Mouse (Mus musculus) frontal cortex, adult 2 months (tissue): Measurements from ENCODE around the gene Dhx16. TPM values are rescaled to one million over a fixed set of nuclear protein-coding genes. Genes with fewer than 3 reads are reported as not detected.
"Not testable (repeated sequence)": the region's sequence is repeated elsewhere in the genome, so short reads cannot be mapped to it uniquely, and the experiment has no call there.

ENCODE experiments used
- DNase-seq, 2 experiments: peaks; one replicate each; pipeline ENCODE4 v3.0.0; 2022; ENCODE audit warnings: low spot score in 1 of 2; ENCODE audit errors: extremely low spot score in 1 of 2
- polyA plus RNA-seq: library from polyadenylated mRNA; depleted of rRNA; stranded (reverse); fragments of >200 nt; gene quantifications from 2 replicates; pipeline ENCODE4 v1.2.3, GENCODE M21; 2012; rRNA removed

Dhx16 gene
- 42.6 and 50.6 TPM in 2 replicates for polyA plus RNA-seq

DNA sequence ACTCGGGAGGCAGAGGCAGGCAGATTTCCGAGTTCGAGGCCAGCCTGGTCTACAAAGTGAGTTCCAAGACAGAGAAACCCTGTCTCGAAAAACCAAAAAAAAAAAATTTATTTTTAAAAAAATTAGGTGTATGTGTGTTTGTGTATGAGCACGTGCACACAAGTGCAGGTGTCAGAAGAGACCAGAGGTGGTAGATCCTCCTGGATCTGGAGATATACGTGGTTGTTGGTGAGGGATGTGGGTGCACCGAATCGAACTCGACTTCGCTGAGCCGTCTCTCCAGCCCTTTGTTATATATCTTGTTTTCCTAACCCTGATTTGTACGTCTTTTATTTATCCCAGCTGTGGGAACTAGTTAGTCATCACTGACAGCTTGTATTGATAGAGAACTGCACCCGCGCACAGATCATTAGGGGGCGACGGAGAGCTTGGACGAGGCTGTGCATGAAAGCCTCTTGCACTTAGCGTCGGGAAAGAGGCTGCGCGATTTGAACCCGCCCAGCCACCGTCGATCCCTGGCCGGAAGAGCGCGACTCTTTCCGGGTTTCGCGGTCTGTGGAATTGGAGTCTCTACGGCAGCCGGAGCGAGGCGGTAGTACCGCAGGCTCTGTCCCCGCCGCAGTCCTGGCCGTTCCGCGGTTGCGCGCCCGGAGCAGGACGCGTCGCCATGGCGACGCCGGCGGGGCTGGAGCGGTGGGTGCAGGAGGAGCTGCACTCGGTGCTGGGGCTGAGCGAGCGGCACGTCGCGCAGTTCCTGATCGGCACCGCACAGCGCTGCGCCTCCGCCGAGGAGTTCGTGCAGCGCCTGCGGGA is at the start of gene Dhx16:
TSS of gene Dhx16 (plus strand) at position 575 of the 813 bp plus-strand sequence.
- DNase-seq = peak; percentile 90 to 97

GRCm38 (mm10) chr17:35832400-35833238 is 47.0 kb upstream of the Dhx16 start:
- DNase-seq = no peak

- no peak for DNase-seq
These were observed 46.3 kb upstream of the Dhx16 start for GRCm38 (mm10) chr17:35833239-35833751.

GRCm38 (mm10) chr17:35833894-35834293 is 45.7 kb upstream of the Dhx16 start:
- no peak for DNase-seq

GRCm38 (mm10) chr17:35834696-35835422 is 44.8 kb upstream of the Dhx16 start:
- DNase-seq = peak in 1 of 2 experiments; percentile 56

GRCm38 (mm10) chr17:35835424-35836140 is 44.0 kb upstream of the Dhx16 start:
- peak in 1 of 2 experiments; percentile 43 for DNase-seq

GRCm38 (mm10) chr17:35836178-35836965 is 43.2 kb upstream of the Dhx16 start:
- peak; percentile 81 to 97 for DNase-seq

DNA sequence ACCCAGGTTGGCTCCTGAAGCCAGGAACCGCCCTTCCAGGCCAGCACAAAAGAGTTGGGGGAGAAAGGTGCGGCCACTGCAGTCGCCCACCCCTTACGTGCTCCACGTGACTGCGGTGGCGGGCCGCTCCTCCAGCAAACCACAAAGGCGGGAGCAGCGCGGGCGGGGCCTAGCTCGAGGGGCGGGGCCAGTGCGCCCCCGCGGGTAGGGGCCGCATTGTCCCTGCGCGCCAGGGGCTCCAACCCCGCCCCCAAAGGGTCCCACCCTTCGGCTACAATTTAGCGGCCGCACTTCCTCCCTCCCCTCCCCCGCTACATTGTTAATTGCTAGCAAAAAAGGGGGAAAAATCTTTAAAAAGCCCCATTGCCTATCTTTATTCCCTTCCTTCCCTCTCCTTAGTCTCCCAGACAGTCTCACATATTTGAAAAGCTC is 42.6 kb upstream of the Dhx16 start:
- DNase-seq = peak; percentile 75 to 88

- DNase-seq = peak in 1 of 2 experiments; percentile 63
These were observed 42.1 kb upstream of the Dhx16 start for GRCm38 (mm10) chr17:35837487-35837886.

GRCm38 (mm10) chr17:35838122-35838544 is 41.5 kb upstream of the Dhx16 start, which contains the start of gene Tubb5:
TSS of gene Tubb5 (minus strand) at chr17:35838306.
- peak; percentile 96 to 98 for DNase-seq

DNA sequence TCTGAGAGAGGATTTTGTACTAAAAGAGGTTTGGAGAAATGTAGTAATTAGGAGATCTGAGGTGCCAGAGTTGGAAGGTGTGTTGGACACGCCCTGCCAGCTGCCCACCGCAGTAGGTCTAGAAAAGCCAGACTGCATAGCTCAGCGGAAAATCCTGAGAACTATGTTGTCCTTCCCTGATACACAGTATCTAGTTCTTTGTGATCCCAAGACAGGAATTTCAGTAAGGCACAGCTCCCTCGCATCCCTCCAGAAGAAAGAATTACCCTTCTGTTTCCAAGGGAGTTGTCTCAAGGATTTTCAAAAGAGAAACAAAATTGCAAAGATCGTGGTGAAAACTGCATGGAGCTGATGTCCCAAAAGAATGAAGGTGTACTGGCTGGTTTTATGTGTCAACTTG is 41.0 kb upstream of the Dhx16 start:
- DNase-seq = no peak

- not testable (repeated sequence) for DNase-seq
These were observed 40.6 kb upstream of the Dhx16 start for GRCm38 (mm10) chr17:35839002-35839401.

GRCm38 (mm10) chr17:35840561-35840960 is 39.1 kb upstream of the Dhx16 start:
- no peak for DNase-seq

- DNase-seq = peak; percentile 100
These were observed 38.3 kb upstream of the Dhx16 start, which contains the start of gene Mdc1 for GRCm38 (mm10) chr17:35841076-35841950. TSS of gene Mdc1 (plus strand) at chr17:35841515.

DNA sequence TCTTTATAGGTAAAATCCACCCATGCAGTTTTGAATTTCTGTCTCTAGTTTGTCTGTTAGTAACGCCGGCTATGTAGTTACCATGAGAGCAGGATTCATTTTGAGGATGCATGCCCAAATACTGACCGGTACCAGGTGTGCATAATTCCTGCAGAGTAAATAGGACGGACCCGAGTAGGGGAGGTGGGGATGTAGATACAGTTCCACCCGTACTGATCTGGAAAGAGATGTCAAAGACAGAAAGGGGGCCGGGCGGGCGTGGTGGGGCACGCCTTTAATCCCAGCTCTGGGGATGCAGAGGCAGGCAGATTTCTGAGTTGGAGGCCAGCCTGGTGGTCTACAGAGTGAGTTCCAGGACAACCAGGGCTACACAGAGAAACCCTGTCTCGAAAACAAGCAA is 37.6 kb upstream of the Dhx16 start:
- no peak for DNase-seq

GRCm38 (mm10) chr17:35843514-35843913 is 36.1 kb upstream of the Dhx16 start:
- DNase-seq = no peak

DNA sequence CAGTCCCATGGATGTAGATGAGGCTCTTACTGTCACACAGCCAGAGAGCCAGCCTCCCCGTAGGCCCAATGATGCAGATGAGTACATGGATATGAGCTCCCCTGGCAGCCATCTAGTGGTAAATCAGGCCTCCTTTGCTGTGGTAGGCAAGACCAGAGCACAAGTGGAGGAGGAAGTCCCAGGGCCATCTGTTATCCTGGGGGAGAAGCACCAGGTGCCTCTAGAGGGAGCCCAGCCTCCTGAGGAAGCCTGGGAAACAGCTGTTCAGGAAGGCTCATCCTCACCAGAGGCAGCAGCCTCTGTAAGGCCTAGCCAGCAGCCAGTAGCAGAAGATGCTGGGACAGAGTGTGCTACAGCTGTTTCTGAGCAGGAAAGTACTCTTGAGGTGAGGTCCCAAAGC is 31.5 kb upstream of the Dhx16 start:
- DNase-seq = peak in 1 of 2 experiments; percentile 58

DNA sequence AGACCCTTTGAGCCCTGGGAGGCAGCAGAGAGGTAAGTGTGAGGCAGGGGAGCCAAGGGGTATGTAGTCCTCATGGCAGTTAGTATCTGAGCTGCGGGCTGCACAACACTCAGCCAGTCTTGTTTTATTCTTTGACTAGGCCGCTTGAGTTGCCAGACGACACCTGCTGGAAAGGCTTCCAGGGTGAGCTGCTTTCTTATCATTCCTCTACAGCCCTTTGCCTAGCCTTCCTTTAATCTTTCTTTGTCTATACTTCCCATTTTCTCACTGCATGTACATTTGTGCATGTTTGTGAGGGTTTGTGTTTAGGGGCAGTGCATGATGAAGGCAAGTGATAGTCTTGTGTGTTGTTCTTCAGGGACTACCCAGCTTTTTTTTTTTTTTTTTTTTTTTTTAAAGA is 28.6 kb upstream of the Dhx16 start:
- no peak for DNase-seq
